Mouse (Mus musculus): ENCODE data around the gene Bst1. TPM values are rescaled to one million over a fixed set of nuclear protein-coding genes. Genes with fewer than 3 reads are reported as not detected.

The Bst1 gene
- total RNA-seq, 4 experiments from 2014 or later: 1.3 to 2.7 (median 1.8) TPM

DNA sequence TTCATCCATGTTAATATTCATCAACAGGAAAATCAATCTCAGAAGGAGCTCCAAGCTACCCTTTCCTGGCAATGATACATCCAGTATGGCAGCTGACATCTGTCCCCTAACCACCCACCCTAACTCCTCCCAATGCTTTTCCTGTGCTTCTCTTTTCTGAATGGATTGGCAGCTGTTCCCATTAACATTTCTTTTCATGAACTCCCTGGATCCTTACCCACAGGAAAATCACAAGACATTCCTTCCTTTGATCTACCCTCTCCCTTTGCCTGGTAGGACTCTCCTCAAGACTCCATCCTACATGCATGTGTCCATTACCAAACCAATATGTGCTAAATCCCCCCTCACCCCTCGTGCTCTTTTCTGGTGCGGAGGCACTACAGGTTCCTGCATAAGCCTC is 4.1 kb upstream of the Bst1 start:
- DNase-seq: no peak

DNA sequence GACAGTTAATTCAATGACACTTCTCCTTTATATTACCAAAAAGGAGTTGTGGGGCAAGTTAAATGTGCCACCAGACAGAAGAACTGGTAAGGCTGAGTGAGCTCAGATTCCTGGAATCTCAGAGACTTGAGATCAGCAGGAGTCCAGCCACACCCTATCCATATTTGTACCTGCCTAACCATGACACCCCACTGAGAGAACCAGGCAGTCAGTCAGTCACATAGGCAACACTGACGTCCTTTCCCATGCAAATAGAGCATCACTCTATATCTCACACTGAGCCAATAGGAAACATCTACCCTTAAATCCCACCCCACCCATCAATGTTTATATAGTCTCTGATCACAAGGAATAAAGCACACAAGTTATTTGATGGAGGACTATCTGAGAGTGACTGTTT is 2.9 kb upstream of the Bst1 start:
- no peak for DNase-seq

DNA sequence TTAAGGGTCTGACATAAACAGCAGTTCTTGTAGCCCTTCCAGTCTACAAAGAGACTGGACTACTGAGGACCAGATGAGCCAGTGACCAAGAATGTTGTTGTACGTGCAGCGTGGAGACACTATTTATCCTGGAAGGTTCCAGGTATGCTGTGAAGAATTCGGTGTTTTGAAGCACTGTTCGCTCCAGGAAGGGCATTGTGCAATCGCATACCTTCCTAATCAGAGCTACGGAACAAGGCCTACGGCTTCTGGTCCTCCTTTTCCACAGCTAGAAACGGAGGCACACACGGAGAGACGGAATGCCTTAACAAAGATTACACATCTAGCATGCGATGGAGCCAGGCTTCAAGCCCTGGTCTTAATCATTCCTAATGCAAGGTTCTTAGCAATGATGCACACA is 2.1 kb downstream of the Bst1 start:
- no peak for DNase-seq

DNA sequence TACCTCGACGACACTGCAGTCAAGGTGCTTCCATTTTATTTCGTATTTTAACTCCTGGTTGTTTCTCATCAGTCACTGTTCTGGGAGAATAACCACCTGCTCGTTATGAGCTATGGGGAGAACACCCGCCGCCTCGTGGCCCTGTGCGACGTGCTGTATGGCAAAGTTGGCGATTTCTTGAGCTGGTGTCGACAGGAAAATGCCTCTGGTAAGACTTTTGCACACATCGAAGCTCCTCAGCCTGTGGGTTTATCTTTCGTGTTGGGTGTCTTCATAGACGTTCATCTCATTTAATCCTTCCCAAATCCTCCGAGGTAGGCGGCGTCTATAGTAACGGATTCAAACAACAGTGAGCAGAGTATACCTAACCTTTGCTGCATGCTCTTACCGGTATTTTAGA is 2.9 kb downstream of the Bst1 start, which contains the start of gene Fbxl5:
Fbxl5 (minus strand) TSS at position 101 of the 400 bp plus-strand sequence.
- DNase-seq: no peak

DNA sequence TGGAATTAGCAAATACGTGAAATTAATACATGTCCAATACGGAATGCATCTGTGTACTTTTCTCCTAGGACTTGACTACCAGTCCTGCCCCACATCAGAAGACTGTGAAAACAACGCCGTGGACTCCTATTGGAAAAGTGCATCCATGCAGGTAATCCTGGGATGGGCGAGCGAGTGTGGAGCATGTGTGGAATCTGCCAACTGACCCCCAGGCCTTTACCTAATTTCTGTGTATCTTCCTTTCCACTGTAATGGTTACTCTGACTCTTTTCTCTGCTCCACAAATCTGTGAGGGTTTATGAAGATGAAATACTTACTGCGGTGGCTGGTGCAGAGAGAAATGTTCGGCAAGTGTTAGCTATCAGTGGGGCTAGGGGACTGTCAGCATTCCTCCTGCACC is 3.5 kb downstream of the Bst1 start:
- DNase-seq: no peak

DNA sequence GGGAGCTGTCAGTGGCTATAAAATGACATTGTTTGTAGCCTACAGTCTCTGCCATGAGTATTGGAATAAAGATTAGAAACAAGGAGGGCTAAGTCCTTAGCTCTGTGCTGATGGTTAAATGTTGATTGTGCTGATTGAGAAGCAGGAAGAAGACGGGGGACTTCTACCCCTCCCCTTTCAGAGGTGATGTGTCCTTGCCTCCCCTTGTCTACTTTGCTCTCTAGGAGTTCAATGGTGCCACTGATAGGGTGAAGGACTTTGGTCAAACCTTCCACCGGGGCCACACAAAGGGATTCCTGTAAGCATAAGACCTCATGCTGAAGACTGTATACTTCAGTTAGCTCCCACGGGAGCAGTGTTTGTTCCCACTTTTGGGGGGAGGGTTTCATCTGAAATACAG is 4.1 kb downstream of the Bst1 start:
- DNase-seq: no peak

DNA sequence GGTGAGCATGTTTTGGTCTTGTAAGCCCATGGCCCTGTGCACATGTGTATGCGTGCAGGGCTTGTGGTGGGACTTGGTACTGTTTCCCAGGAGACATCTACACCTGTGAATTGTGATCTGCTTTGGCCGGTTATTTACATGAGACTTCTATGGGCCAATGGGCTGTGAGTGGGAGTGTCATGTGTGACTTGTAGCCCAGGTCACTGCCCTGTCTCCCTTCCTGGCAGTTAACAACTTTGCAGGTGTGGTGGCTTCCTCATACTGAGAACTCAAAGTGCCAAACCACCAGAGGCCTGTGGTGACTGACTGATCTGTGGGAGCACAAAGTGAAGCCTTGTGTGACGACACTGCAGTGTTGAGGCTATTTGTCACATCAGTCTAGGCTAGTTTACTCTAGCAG is 5.9 kb downstream of the Bst1 start:
- no peak for DNase-seq

DNA sequence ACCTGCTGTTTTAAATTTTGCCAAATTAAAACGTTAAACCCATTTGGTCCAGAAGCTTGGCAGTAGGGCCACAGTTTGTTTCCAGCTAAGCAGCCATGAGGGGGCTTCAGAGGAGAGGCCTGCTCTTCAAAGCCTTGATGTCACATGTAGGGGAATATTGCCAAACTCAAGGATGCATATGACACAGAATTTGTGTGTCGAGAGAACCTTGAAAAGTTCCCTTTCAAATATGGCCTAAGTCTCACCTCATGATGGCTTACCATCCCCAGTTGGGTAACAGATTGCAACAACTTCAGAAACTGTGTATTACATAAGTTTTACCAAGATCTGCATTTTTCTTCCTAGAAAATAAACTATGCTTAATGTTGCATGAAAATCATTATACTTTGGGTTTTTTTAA is 8.2 kb downstream of the Bst1 start:
- DNase-seq: no peak

DNA sequence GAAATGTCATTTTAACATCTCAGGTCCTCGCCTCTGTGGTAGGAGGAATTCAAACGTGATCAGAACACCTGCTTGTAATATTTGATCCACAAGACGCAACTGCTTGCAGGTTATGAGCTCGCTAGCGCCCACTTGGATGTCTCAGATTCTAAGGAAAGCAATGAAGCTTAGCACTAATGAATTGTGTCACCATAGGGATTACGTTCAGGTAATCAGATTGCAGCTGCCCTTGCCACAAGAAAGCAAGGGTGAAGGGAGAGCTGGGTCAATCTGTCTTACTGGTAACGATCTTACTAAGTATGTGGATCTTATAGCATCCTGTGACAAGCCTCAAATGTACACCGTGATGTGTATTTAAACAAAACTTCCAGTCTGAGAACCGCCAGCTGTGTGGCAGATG is 8.7 kb downstream of the Bst1 start:
- no peak for DNase-seq

DNA sequence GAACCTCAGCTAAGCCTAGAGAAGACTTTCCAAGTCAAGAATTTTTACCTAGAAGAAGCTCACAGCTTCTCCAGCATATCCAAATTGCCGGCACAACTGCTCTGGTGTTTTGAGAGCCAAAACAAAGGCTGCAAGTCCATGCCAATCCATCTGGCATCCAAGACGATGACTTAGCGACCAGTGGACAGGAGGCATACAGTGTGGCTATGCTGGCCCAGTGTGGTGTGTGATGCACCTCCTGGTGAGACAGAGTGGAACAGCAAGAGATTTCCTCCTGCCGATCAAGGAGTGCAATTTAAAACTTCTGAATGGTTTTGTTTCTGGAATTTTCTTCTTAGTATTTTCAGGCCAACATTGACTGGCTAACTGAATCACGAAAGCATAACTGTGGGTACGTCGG is 17.9 kb downstream of the Bst1 start:
- no peak for DNase-seq

DNA sequence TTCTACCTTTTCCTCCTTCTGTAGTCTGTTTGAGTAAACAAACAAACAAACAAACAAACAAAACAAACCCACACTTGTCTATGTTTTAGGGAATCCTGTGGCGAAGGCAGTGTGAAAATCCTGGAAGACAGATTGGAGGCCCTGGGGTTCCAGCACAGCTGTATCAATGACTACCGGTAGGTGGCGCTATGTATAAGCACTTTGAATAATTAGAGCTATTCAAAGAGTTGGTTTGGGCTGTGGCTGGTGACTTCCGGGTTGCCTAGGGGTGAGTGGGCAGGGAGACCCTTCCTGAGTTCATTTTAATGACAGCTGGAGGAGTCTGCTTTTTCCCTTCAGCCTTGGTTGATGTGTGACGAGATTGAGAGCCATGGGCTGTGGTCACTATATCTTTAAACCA is 18.7 kb downstream of the Bst1 start:
- no peak for DNase-seq

DNA sequence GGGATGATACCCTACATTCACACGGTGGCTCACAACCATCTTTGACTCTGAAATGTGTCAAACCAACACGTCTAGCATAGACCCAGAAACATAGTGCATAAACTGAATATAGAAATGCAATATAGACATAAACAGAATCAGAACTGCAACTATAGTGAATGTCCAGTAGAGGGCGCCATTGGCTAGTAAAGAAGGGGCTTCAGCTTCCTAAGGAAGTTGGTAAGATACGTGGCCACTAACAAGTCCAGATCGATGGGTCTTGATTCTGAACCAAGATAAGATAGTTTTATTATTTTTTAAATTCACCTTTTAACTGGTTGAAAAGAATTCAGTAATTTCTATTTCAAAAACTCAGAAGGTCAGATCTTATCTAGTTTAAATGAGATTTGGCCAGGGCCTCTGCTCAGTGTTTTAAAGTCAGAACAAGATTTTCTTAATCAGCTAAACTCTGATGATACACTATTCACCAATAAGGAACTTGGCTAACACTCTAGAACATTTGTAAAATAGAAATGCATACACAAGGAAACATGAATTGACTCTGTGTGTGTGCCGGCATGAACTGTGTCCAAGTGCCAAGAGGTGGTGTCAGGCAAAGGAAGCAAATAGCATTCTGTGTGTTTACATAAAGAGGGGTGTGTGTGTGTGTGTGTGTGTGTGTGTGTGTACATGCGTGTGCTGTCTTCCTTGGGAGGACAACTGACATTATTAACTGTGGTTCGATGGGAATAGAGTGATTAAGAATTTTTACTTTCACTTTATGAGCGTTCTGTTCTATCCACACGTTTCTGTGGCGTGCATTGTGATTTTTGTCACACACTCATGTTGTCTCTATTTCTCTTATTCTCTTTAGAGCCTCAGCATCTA is 22.7 kb downstream of the Bst1 start:
- no peak for DNase-seq

DNA sequence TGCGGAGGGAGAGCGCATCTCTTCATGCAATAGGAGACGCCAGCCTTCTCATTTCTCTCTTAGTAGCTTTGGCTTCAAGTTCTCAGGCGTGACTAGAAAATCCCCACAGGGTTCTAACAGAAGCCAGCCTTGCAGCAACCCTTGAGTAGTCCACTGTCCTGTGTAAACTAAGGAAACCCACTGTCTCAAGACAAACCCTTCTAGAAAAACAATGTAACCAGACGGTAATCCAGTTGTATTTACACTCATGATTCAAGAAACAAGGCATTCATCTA is 23.3 kb downstream of the Bst1 start:
- DNase-seq: no peak

DNA sequence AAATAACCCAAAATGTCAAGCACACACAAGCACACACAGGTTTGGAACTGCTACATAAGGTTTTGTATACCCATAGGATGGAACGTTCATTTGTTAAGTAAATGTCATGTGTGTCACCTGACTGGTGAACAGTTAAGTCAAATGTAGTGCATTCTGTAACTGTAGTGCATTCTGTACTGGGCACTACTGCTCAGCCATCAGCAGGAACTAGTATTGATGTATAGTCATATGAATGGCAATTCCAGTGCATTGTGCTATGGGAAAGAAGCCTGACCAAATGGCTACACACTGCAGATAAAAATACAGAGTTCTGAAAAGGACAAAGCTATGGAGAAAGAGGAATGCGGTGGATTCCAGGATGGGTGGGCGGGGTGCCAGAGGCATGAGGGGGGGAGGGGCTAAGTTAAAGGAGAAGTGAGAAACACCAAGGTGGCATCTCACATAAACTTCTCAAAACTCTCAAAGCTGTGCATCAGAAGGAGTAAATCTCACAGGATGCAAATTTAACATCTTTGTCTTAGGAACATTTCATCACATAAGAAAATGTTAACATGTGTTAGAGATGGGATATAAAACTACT is 24.0 kb downstream of the Bst1 start:
- DNase-seq: no peak

DNA sequence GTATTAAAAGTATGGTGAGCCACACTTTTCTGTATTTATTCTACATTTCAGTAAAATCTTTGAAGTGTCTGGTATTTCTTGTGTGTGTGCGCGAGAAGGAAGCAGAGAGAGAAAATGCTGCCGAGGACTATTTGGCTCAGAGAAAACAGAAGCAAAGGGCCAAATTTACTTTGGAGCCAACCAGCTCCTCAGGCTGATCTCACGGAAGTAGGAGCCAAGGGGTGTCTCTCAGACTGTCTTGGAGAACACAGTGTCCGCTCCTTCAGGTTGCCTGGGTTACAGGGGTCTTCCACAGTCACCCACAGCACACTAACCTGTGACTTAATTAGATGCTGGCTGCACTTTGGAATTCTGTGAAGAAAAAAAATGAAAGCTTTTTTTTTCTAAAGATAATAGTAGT is 26.4 kb downstream of the Bst1 start:
- no peak for DNase-seq

DNA sequence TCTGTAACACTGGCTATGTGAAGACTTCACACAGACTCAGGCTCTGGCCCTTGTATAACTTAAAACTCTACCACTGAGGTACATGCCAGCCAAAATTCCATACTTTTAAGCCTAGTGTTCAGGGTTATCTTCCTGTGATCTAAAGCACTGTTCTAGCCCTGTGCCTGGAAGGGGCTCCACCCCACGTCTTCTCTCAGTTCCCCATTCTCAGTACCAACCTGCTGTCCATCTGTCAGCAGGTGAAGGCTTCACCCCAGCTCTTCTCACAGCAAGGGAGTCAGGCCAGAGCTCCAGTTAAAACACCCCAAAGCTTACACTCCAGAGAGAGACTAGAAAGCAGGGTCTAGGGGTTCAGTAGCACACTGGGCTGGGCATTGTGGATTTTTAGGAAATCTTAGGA is 27.0 kb downstream of the Bst1 start:
- no peak for DNase-seq

DNA sequence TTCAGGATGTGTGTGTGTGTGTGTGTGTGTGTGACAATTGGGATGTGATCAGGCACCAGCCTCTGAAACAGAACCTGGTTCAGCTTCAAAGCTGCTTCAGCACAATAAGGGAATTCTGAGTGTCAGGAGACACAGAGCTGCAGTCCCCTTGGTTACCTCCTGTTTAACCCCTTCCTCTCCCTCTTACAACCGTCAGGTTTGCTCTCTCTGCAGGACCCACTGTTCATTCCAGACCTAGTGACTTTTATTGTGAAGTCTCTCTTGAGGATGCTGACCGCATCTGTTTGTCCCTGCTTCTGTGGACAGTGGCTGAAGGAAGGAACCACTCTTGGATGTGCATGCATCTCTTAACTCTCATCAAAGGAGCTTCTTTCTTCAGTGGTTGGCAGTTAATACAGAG is 27.5 kb downstream of the Bst1 start:
- DNase-seq: no peak

DNA sequence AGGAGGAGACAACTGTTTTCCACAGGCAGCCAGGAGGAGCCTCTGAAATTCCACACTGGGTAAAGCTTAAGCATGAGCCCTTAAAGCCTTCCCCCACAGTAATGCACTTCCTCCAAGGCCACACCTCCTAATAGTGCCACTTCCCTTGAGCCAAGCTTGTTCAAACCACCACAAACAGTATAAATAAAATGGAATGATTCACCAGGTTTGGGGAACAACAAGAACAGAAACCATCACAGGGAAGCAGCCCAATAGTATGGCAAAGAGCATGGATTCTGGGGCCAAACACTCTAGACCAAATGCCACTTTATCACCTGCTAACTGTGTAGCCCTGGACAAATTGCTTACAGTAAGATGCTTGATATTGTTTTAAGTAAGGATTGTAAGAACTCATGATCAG is 28.9 kb downstream of the Bst1 start:
- DNase-seq: no peak

DNA sequence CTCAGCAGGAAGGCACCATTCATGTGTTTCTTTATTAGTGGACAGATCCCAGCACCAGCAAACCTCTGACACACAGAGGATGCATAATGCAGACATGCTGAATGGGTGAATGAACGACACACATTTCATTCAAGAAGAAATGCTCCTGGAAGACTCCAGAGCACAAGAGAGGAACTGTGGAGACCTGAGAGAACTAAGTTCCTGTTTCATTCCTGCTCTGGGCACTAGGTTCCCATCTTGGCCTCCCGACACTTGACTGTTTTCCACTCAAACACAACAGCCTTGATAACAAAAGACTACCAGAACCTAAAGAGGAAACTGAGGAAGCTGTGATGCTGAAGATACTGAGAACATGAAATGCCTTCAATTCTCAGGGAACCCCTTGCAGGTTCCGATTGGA is 29.6 kb downstream of the Bst1 start:
- DNase-seq: no peak

DNA sequence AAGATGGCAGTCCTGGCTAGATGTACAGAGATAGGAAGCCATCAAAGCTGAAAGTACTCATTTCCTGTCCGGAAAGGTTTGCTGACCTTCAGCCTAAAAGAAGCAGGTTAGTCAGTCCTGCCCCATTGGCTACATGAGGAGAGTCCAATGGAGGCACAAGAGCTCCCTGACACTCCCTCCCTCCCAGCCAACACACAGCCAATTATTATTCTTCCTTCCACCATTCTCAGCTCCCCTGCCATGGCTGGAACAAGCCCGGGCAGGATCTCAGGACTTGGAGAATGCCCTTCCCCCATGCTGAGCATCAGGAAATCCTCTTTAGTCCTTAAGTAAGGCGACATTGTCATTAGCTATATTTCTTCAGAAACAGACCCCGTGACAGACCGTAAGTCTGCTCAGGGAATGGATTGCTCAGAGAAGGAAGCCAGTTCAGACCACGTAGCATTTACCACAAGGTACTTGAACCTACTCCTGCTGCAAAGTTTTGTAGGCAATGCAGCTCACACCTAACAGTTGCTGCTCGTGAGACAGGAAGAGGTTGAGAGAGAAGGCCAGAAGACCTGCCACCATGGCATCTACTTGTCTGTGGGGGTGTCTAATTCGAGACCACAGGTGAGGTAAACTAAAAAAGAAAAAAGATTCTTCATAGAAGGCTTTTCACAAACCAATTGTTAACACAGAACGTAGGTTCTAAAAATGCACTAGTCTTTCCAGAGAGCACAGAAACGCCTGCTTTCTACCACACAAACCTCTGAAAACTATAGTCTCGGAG is 34.6 kb downstream of the Bst1 start:
- no peak for DNase-seq

DNA sequence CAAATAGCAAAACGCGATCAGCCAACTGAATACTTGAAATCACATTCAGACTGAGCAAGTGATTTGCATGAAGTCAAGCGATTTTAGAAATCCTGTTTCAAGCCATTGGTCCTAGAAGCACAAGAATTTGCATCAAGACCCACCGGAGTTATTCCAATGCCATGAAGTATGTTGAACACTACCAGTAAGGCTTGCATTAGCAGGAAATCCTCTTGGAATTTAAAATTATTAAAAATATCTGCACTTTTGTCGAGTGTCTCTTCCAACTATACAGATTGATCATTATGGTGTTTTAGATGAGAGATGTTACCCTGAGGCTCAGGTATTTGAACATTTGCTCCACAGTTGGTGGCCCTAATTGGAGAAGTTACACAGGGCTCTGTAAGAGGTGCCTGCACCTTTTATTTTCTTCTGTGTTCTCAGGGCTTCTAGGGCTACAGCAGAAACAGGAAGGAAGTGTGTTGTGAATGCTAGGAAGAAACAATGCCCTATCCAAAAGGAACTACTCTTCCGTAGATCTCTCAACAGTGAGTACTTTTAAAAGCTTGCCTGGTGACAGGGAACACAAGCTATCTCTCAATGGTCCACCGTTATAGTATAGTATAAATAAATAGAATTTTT is 35.3 kb downstream of the Bst1 start:
- DNase-seq: no peak

DNA sequence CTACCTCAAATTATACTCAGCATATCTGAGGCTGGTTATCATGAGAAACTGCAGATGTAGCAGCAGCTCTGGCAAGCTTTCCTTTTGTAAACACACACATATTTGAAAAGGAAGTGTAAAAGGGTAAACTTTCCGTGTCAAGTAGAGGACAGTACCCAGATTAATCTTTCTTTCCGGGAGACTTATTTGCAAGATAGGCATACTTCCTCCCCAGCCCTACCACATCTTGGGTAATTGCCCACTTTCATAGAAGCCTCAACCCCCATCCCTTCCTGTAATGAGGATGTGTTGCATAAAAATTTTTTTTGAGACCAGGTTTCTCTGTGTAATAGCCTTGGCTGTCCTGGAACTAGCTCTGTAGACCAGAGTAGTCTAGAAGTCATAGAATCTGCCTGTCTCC is 37.1 kb downstream of the Bst1 start:
- no peak for DNase-seq

DNA sequence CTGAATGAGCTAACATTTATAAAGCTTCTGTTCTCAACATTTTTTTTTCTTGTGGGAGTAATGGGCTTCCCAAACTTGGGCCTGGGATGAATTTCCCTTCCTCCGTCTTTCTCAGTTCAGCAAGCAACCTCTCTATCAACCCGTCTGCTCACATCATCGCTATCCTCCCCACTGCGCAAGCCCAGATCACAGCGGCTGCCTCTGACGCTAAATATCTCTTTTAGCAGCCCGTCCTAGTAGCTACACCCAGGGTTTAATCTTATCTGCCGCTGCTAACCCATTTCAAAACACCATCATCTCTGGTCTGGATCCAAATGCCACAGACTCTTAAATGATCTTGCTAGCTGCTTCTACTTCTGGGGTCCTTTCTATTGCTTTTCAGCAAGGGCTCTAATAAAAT is 41.0 kb downstream of the Bst1 start:
- no peak for DNase-seq

DNA sequence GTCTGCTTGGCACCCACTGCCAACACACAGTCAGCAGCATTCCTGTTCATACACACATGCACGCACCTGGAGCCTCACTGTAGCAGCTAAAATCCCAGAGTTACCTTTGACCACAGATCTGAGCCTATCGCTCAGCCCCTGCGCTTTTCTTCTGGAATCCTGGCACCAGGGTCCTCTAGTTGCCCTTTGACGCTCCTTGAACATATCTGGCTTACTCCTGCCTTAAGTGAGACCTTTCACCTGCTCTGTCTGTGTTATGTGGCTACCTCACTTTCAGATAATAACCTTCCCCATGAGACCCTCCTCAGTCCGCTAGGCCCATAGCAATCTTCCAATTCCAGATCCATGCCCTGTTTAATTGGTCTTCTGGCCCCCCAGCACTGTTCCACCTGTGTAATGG is 41.4 kb downstream of the Bst1 start:
- DNase-seq: no peak

Data from adrenal gland, adult 8-10 months (tissue).